Mouse (Mus musculus) adrenal gland, postnatal 25 days (tissue): ENCODE measurements around the gene Slc25a12. TPM values are rescaled to one million over a fixed set of nuclear protein-coding genes. Genes with fewer than 3 reads are reported as not detected.

ENCODE experiments used
- DNase-seq: peaks from one replicate; pipeline ENCODE4 v3.0.0; 2021; ENCODE audit warnings: mixed read lengths
- total RNA-seq: library from RNA; stranded (reverse); gene quantifications from 2 replicates; pipeline ENCODE4 v1.2.3, GENCODE M21; 2021

Slc25a12 gene
- total RNA-seq, 1 experiment from 2014 or later, result 96.2 TPM

- DNase-seq, result no peak
Measured at GRCm38 (mm10) chr2:71245416-71245815, 122.1 kb downstream of the Slc25a12 start.

GRCm38 (mm10) chr2:71244807-71245206 lies 122.7 kb downstream of the Slc25a12 start:
- DNase-seq, result no peak

DNA sequence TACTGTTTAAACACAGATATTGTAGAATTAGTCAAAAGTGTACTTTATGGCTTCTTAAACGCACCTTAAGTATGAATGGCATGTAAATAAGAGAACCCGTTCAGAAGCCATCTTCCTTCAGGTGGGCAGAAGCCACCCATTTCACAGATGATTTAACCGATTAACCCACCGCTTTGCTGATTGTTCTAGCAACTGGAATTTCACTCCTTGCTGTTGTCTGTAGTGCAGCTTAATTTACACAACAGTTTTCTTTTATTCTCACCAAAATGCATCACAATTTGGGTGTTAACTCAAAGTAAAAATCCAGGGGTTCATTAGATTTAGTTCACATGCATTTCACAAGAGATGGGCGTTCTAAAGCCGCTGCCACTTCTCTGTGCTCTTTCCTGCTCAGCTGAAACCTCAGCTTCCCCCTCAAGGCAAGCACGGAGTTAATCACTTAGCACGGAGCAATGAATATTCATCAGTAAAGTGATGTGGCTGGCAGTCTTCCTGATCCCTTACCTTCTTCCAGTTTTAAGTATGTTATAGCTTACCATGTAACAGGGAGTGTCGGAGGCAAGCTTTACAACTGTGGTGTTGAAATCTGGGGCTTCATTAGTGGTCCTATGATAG lies 124.4 kb downstream of the Slc25a12 start:
- no peak for DNase-seq

DNA sequence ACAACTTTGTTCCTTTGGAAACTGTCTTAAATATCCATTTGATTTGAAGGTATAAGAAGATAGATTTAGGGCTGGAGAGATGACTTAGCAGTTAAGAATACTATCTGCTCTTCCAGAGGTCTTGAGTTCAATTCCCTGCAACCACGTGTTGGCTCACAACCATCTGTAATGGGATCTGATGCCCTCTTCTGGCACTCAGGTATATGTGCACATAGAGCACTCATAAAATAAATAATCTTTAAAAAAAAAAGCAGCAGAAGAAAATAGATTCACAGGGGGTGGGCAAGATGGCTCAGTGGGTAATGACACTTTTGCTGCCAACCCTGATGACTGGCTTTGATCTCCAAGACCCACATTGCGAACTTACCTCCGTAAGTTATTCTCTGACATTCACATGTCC lies 125.4 kb downstream of the Slc25a12 start:
- no peak for DNase-seq

GRCm38 (mm10) chr2:71241505-71241904 lies 126.0 kb downstream of the Slc25a12 start:
- no peak for DNase-seq

GRCm38 (mm10) chr2:71236009-71236408 lies 131.5 kb downstream of the Slc25a12 start:
- DNase-seq, result no peak

DNA sequence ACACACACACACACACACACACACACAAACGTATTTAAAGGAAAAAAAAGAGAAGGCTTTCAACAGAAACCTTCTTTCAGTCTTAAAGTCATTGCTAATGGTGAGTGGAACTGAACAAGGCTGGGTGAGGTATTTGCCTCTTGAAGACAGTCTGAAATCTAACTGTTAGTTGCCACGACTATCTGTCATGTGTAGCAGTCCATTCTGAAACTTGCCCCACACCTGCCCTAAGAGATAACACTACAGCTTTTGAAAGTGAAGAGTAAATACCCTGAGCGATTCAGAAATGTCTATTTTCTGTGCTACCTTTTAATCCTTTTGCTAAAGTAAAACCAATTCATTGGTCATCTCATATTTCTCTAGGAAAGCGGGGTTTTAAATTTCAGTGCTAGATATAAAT lies 132.1 kb downstream of the Slc25a12 start:
- no peak for DNase-seq

DNA sequence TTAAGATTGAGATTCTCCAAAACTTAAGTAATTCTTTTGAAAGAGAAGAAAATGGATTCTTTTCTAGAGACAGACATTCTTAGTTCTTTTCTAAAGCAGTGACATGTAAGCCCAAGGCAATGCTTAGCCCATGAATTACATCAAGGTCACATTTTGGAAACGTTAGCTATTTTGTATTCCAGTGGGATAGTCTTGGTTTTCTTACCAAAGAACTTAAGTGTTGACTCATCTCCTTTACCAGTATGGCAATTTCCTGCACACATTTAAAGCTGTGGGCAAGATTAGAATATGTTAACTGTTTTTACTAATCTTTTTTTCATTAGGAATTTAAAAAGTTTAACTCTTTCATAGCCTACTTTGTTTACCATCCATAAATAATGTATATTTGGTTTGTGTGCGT lies 134.6 kb downstream of the Slc25a12 start:
- DNase-seq, result no peak

- DNase-seq, result no peak
Measured at GRCm38 (mm10) chr2:71231951-71232350, 135.6 kb downstream of the Slc25a12 start.

- no peak for DNase-seq
Measured at GRCm38 (mm10) chr2:71229603-71230002, 137.9 kb downstream of the Slc25a12 start.

GRCm38 (mm10) chr2:71227398-71227797 lies 140.2 kb downstream of the Slc25a12 start:
- DNase-seq, result no peak

Other genes with a start within 250 kb of the Slc25a12 start
- 0.48 and 0.58 TPM in 2 replicates for gene Cybrd1, start 249.8 kb downstream of the Slc25a12 start, total RNA-seq
- 100 and 101 TPM in 2 replicates for gene Dync1i2, start 156.0 kb downstream of the Slc25a12 start, total RNA-seq
- gene Hat1, start 21.2 kb upstream of the Slc25a12 start, total RNA-seq, result 38.3 and 40.3 TPM in 2 replicates
- 32.4 and 34.2 TPM in 2 replicates for gene Metap1d, start 85.5 kb upstream of the Slc25a12 start, total RNA-seq
- gene Dlx1, start 160.4 kb upstream of the Slc25a12 start, total RNA-seq, result 0.52 TPM in 1 of 2 replicates, not detected in the other
- gene Dlx2, start 179.0 kb upstream of the Slc25a12 start, total RNA-seq, result 0.33 and 0.48 TPM in 2 replicates